Mouse (Mus musculus) intestine, postnatal 0 days (tissue): ENCODE data around the gene Zfp846. TPM values are rescaled to one million over a fixed set of nuclear protein-coding genes. Genes with fewer than 3 reads are reported as not detected.

ENCODE experiments used
- ATAC-seq: fragments of 200-750 bp; cut with Nextera tagmentation; 2 replicates; pipeline ENCODE4 v1.8.0; 2017; ENCODE audit warnings: mild to moderate bottlenecking, moderate TSS enrichment, moderate library complexity
- H3K27ac ChIP-seq: fragments of 300-500 bp; sonication (generic); 2 replicates; pipeline ENCODE4 v1.5.1; 2014; ENCODE audit warnings: mild to moderate bottlenecking, low read depth, low read length, moderate library complexity
- H3K27me3 ChIP-seq: fragments of 300-500 bp; sonication (generic); replicated peaks from 2 replicates; pipeline ENCODE4 v1.6.1; 2014; ENCODE audit warnings: low read length, mixed read lengths; ENCODE audit not compliant: control insufficient read depth, insufficient read depth
- H3K36me3 ChIP-seq: fragments of 300-500 bp; sonication (generic); 2 replicates; pipeline ENCODE4 v1.6.1; 2014; ENCODE audit warnings: mild to moderate bottlenecking, moderate library complexity; ENCODE audit not compliant: control insufficient read depth, insufficient read depth
- H3K4me1 ChIP-seq: fragments of 300-500 bp; sonication (generic); replicated peaks from 2 replicates; pipeline ENCODE4 v1.6.1; 2014; ENCODE audit warnings: antibody characterized with exemption, low read length, mixed read lengths; ENCODE audit not compliant: control insufficient read depth, insufficient read depth
- H3K4me2 ChIP-seq: fragments of 300-500 bp; sonication (generic); replicated peaks from 2 replicates; pipeline ENCODE4 v1.6.1; 2014; ENCODE audit warnings: low read depth, mild to moderate bottlenecking, moderate library complexity
- H3K4me3 ChIP-seq: fragments of 300-500 bp; sonication (generic); 2 replicates; pipeline ENCODE4 v1.5.1; 2014; ENCODE audit warnings: low read depth, low read length
- H3K9ac ChIP-seq: fragments of 300-500 bp; sonication (generic); 2 replicates; pipeline ENCODE4 v1.6.1; 2014; ENCODE audit warnings: mild to moderate bottlenecking, low read depth, low read length
- H3K9me3 ChIP-seq: fragments of 300-500 bp; sonication (generic); 2 replicates; pipeline ENCODE4 v1.6.1; 2016; ENCODE audit warnings: mixed run types; ENCODE audit not compliant: control insufficient read depth
- CTCF ChIP-seq: sonication (generic); IDR thresholded peaks from 2 replicates; pipeline ENCODE4 v1.5.1; 2016; ENCODE audit warnings: low read depth, mild to moderate bottlenecking, control low read depth, antibody characterized with exemption, moderate library complexity
- WGBS: fragments of 180-500 bp; shearing (Covaris S2); extraction: QIAGEN DNeasy Blood & Tissue Kit; methylation state at CpG from one replicate; pipeline ENCODE4 v1.1.7; 2014; 5-methylcytosine and 5-hydroxymethylcytosine counted together
- polyA plus RNA-seq: library from polyadenylated mRNA; unstranded; fragments of >200 nt; fragmentation: Nextera tagmentation; extraction: Ambion mirVana; gene quantifications from 2 replicates; pipeline ENCODE4 v1.2.1, GENCODE M21; 2015

Gene Zfp846
- polyA plus RNA-seq, 1 experiment from 2014 or later: 5.7 TPM

DNA sequence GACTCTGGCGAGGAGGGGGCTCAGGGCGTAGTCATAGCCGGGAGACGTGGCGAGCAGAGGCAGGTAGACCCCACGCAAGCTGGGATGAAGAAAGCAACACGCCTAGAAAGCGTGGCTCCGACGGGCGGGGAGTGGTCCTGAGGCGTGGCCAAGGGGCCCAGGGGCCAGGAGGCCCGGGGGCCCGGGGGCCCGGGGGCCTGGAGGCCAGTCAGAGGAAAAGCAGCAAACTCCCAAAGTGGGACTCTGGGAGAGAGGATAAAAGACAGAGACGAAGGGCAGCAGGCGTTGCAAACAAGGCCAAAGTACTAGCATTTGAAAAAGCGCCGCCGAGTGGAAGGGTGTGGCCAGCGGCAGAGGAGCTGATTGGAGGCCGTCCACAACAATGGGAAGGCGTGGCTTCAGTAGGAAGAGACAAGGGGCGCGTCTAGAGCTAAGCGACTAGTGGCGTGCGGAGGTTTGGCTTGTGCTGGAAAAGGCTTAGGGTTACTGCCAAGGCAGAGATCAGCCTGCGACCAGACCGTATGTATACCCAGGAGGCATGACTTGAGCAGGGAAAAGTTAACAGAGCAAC is 61.9 kb downstream of the Zfp846 start:
- H3K9ac ChIP-seq: peak overlapping the region; percentile 87
- WGBS: under 1% methylated on average over 30 of the region's 30 CpGs
- H3K27me3 ChIP-seq: no peaks in the 10 kb centered on the region
- no peaks in the 10 kb centered on the region for H3K9me3 ChIP-seq
- H3K36me3 ChIP-seq: peaks cover 23% of the 10 kb centered on the region
- peak; percentile 87 for ATAC-seq
- H3K4me3 ChIP-seq: peak overlapping the region; percentile 96
- H3K4me2 ChIP-seq: peak overlapping the region; percentile 97
- peak overlapping the region; percentile 91 for H3K27ac ChIP-seq
- no peaks in the 10 kb centered on the region for H3K4me1 ChIP-seq
- TF ChIP-seq CTCF: peak; percentile 36; the same call in 1 of the 2 replicates

DNA sequence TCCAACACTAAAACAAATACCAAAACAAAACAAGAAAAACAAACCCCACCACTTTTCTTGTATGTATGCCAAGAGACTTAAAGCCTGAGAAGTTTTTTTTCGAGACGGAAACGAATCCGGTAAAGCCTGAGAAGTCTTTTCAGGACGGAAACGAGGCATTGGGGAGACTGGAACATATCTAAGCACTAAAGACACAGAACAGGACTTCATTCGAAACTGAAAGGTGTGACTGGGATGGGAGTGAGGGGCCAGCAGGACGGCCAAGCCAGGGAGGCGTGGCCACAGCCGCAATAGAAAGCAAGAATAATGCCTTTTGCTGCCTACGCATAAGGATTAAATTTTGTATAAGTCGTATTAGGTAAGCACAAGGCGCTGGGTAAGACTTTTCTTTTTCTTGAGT is 62.7 kb downstream of the Zfp846 start:
- no peaks in the 10 kb centered on the region for H3K9me3 ChIP-seq
- H3K27ac ChIP-seq: peak overlapping the region; percentile 91
- no peaks in the 10 kb centered on the region for H3K4me1 ChIP-seq
- H3K36me3 ChIP-seq: peaks cover 15% of the 10 kb centered on the region
- peak overlapping the region; percentile 97 for H3K4me2 ChIP-seq
- H3K27me3 ChIP-seq: no peaks in the 10 kb centered on the region
- ATAC-seq: no peak
- no peak for TF ChIP-seq CTCF
- peak overlapping the region; percentile 87 for H3K9ac ChIP-seq
- peak overlapping the region; percentile 96 for H3K4me3 ChIP-seq
- 4% methylated on average over 13 of the region's 13 CpGs for WGBS

DNA sequence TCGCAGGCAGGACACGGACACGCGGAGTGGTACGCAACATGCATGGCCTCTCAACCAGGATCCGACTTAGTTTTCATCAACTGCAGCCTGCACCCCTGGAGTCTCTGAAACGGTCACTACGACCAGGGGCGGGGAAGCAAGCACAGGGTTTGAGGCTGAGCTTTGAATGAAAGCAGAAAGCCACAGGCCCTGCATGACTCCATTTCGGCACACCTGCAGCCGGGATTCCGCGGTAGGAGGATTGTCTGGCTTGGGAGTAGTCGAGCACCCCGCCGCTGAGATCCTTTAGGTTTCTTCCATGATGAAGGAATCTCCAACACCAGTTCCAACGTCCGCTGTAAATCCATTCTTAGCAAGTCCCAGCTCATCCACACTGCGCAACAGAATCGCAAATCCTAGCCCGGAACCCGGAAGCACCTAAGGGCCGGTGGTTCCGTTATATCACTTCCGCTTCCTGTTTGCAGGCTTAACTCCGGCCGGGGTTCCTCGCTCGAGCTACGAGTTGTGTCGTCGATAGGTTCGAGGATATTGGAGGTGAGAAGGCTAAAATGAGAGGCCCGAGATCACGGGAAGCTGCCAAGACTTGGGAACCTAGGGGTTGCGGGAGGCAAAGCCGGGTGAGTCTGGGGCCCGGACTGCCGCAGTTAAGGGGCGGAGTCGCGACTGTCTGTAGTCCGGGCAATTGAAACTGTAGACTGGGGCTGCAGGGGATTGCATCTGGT is 63.4 kb downstream of the Zfp846 start, which contains the start of gene Fbxl12:
Fbxl12 (minus strand) TSS at position 408 of the 722 bp plus-strand sequence.
- Histone ChIP-seq H3K4me3 (peak within 1 kb of the TSS; percentile 96), H3K4me2 (peak within 1 kb of the TSS; percentile 97), H3K4me1 (no peaks in the 10 kb centered on the region), H3K27me3 (no peaks in the 10 kb centered on the region), H3K36me3 (peaks cover 15% of the 10 kb centered on the region), H3K9ac (peak within 1 kb of the TSS; percentile 87), H3K27ac (peak within 1 kb of the TSS; percentile 91), H3K9me3 (no peaks in the 10 kb centered on the region)
- WGBS: under 1% methylated on average over 43 of the region's 43 CpGs
- ATAC-seq: peak; percentile 49
- no peak for TF ChIP-seq CTCF

DNA sequence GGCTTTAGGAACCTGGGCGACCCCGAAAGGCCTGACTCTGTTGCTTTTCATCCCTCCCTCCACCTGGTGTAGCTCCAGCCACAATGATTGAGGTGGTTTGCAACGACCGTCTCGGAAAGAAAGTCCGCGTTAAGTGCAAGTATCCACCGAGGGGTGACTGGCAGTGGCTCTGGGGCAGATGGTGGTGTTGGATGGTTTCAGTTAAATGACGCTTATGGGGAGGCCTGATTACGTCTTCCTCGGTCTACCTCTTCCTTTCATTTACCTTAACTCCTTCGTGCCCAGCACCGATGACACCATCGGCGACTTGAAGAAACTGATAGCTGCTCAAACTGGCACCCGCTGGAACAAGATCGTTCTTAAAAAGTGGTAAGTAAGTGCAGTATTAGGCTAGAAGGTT is 64.0 kb downstream of the Zfp846 start:
- WGBS: 4% methylated on average over 17 of the region's 17 CpGs
- no peaks in the 10 kb centered on the region for H3K9me3 ChIP-seq
- H3K27ac ChIP-seq: peak overlapping the region; percentile 91
- H3K27me3 ChIP-seq: no peaks in the 10 kb centered on the region
- peaks cover 15% of the 10 kb centered on the region for H3K36me3 ChIP-seq
- H3K4me1 ChIP-seq: no peaks in the 10 kb centered on the region
- no peak for TF ChIP-seq CTCF
- peak overlapping the region; percentile 96 for H3K4me3 ChIP-seq
- peak overlapping the region; percentile 87 for H3K9ac ChIP-seq
- no peak for ATAC-seq
- H3K4me2 ChIP-seq: peak overlapping the region; percentile 97

DNA sequence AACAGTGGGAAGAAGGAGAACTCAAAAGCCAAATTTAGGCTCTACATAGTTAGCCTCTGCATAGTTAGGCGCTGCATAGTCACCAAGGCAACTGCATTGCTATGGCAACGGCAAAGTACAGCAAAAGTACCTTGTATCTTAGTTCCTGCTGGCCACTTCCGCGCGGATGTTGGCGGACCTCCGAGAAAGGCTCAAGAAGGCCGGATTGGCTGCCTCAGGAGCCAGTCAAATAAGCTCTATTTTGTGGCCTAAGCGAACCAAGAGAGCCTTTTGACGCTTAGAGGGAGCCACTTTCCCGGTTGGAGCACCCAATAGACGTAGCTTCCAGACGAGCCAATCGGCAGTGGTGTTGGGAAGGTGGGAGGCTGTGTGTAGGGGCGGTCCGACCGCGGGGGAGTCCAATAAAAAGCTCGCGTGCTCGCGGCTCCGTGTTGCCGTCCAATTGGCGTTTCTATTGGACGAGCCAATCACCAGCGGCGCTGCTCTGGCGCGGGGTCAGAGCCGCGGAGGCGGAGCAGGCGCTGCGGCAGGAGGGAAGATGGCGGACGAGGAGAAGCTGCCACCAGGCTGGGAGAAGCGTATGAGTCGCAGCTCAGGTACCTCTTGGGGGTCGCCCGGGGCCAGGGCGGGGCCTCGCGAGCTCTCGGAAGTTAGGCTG is 70.6 kb downstream of the Zfp846 start, which contains the start of gene Pin1:
Pin1 (plus strand) TSS at position 494 of the 658 bp plus-strand sequence.
- H3K9ac ChIP-seq: peak within 1 kb of the TSS; percentile 83
- H3K9me3 ChIP-seq: no peaks in the 10 kb centered on the region
- H3K27me3 ChIP-seq: no peaks in the 10 kb centered on the region
- WGBS: under 1% methylated on average over 45 of the region's 45 CpGs
- peaks cover 33% of the 10 kb centered on the region for H3K36me3 ChIP-seq
- no peak within 1 kb of the TSS for H3K27ac ChIP-seq
- peak; percentile 100 for ATAC-seq
- peaks cover 8% of the 10 kb centered on the region; the same call in 1 of the 2 replicates for H3K4me1 ChIP-seq
- peak; percentile 18 for TF ChIP-seq CTCF
- H3K4me2 ChIP-seq: peak within 1 kb of the TSS; percentile 79
- H3K4me3 ChIP-seq: peak within 1 kb of the TSS; percentile 93

DNA sequence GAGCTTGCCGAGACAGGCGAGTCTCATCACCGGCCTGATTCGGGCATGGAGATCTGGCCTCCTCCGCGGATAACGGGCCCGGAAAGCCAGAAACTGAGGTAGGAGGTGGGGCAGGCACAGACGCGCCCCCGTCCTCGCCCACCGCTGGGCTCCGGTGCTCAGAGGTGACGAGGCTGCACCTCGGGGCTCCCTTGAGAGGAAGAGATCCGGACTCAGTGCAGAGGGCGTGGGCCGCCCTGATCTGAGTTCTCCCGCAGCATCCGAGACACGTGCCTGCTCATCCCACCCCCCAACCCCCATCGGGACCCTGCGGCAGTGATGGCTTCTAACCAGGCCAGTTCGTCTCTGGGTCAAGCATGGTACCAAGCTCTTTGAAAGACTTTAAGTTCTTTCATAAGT is 71.2 kb downstream of the Zfp846 start:
- Histone ChIP-seq H3K4me3 (peak overlapping the region; percentile 93), H3K9ac (peak overlapping the region; percentile 83), H3K27me3 (no peaks in the 10 kb centered on the region), H3K36me3 (peaks cover 33% of the 10 kb centered on the region), H3K27ac (no peak overlapping the region), H3K4me1 (peaks cover 8% of the 10 kb centered on the region; the same call in 1 of the 2 replicates), H3K9me3 (no peaks in the 10 kb centered on the region), H3K4me2 (peak overlapping the region; percentile 79)
- 0% methylated on average over 19 of the region's 25 CpGs for WGBS
- ATAC-seq: peak; percentile 1; the same call in 1 of the 2 replicates
- TF ChIP-seq CTCF: no peak
